Mouse (Mus musculus): ENCODE results near the gene Fndc3b. TPM values are rescaled to one million over a fixed set of nuclear protein-coding genes. Genes with fewer than 3 reads are reported as not detected.

The Fndc3b gene
- polyA plus RNA-seq, 1 experiment from 2014 or later = 8.2 TPM

DNA sequence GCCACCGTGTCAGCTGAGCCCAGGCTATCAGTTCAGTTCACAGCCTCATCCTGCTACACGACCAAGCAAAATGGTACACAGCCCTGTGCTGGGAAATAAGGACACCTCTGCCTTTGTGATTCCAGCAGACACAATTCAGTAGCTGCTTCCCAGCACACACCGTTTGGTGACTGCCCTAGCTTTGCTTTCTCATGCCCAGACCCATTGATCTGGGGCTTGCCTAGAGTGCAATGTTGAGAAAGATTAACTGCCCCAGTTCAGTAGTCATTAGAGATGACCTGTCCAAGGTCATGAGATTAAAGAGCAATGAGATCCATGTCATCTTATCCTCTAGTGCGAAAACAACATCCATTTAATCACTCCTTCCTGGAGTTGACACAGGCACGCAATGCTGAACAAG, 47.9 kb downstream of the Fndc3b start:
- no peak overlapping the region for H3K27ac ChIP-seq (ENCODE audit: low read length)
- H3K36me3 ChIP-seq (ENCODE audit: control insufficient read depth, insufficient read depth, low read length) = no peaks in the 10 kb centered on the region
- no peak overlapping the region for H3K9ac ChIP-seq (ENCODE audit: low read depth, low read length)
- no peaks in the 10 kb centered on the region for H3K27me3 ChIP-seq (ENCODE audit: control insufficient read depth, insufficient read depth, low read depth, low read length)
- H3K9me3 ChIP-seq (replicated peaks; ENCODE audit: control insufficient read depth, low read length, poor library complexity, severe bottlenecking) = no peaks in the 10 kb centered on the region
- no peak overlapping the region for H3K4me3 ChIP-seq (ENCODE audit: low read depth, low read length)
- no peak for ATAC-seq
- no peak overlapping the region for H3K4me2 ChIP-seq (ENCODE audit: low read length)
- whole genome bisulfite sequencing = 68% methylated on average over 5 of the region's 5 CpGs
- H3K4me1 ChIP-seq (ENCODE audit: control insufficient read depth, insufficient read depth, low read length) = peaks cover 3% of the 10 kb centered on the region; the same call in 1 of the 2 replicates

GRCm38 (mm10) chr3:27658198-27658763, 52.8 kb downstream of the Fndc3b start:
- no peak overlapping the region for H3K4me2 ChIP-seq (ENCODE audit: low read length)
- H3K36me3 ChIP-seq (ENCODE audit: control insufficient read depth, insufficient read depth, low read length) = no peaks in the 10 kb centered on the region
- H3K4me1 ChIP-seq (ENCODE audit: control insufficient read depth, insufficient read depth, low read length) = peaks cover 3% of the 10 kb centered on the region; the same call in 1 of the 2 replicates
- H3K9ac ChIP-seq (ENCODE audit: low read depth, low read length) = no peak overlapping the region
- H3K9me3 ChIP-seq (replicated peaks; ENCODE audit: control insufficient read depth, low read length, poor library complexity, severe bottlenecking) = no peaks in the 10 kb centered on the region
- H3K27me3 ChIP-seq (ENCODE audit: control insufficient read depth, insufficient read depth, low read depth, low read length) = no peaks in the 10 kb centered on the region
- 77% methylated on average over 4 of the region's 4 CpGs for WGBS
- no peak overlapping the region for H3K4me3 ChIP-seq (ENCODE audit: low read depth, low read length)
- ATAC-seq = no peak
- no peak overlapping the region for H3K27ac ChIP-seq (ENCODE audit: low read length)

DNA sequence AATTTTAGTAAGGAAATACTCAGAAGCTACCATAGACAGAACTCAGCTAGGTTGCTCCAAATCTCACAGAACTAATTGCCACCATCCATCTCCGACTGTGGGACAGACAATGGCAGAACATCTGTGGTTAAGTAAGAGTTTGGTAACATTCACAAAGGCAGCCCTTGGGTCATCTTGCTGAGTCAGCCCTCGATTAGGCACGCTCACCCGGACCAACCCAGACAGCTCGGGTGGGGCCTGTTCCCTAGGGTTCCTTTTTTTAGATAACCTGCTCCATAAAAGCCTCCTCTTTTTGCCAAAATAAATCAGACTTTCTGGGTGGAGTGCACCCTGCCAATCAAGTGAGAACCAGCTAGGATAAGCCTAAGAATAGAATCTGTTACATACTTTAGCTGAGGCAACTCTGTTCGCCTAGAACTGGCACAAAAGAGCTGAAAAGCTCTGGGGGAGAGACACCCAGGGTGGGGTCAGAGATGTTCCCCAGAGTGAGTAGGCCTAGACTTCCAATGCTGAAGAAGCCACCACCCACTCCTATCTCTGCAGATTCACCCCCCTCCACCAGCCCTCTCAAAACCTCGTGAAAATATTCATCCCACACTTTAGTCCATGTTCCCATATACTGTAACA, 54.2 kb downstream of the Fndc3b start:
- no peaks in the 10 kb centered on the region for H3K36me3 ChIP-seq (ENCODE audit: control insufficient read depth, insufficient read depth, low read length)
- ATAC-seq = no peak
- no peak overlapping the region for H3K4me2 ChIP-seq (ENCODE audit: low read length)
- H3K27ac ChIP-seq (ENCODE audit: low read length) = no peak overlapping the region
- no peak overlapping the region for H3K4me3 ChIP-seq (ENCODE audit: low read depth, low read length)
- H3K4me1 ChIP-seq (ENCODE audit: control insufficient read depth, insufficient read depth, low read length) = peaks cover 3% of the 10 kb centered on the region; the same call in 1 of the 2 replicates
- no peaks in the 10 kb centered on the region for H3K9me3 ChIP-seq (replicated peaks; ENCODE audit: control insufficient read depth, low read length, poor library complexity, severe bottlenecking)
- no peaks in the 10 kb centered on the region for H3K27me3 ChIP-seq (ENCODE audit: control insufficient read depth, insufficient read depth, low read depth, low read length)
- 60% methylated on average over 7 of the region's 7 CpGs for WGBS
- no peak overlapping the region for H3K9ac ChIP-seq (ENCODE audit: low read depth, low read length)

DNA sequence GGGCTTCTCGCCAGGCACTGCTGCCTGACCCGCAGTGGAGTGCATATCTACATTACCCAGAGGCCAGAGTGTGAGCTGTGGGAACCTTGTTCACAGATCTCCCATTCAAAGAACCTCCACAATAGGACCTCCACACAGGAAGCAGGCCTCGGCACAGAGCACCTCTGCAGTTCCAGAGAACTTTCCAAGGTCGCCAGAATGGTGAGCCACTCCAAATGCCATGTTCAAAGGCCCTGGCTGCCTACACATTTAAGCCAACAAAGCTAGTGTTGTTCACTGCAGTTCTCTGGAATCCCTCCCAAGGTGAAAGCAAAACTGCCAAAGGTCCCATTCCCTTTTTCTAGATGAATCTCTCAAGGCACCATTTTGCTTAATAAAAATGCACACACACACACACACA, 55.4 kb downstream of the Fndc3b start:
- ATAC-seq = no peak
- Histone ChIP-seq H3K4me2 (ENCODE audit: low read length) (no peak overlapping the region), H3K27me3 (ENCODE audit: control insufficient read depth, insufficient read depth, low read depth, low read length) (no peaks in the 10 kb centered on the region), H3K27ac (ENCODE audit: low read length) (no peak overlapping the region), H3K9ac (ENCODE audit: low read depth, low read length) (no peak overlapping the region), H3K9me3 (replicated peaks; ENCODE audit: control insufficient read depth, low read length, poor library complexity, severe bottlenecking) (no peaks in the 10 kb centered on the region), H3K4me3 (ENCODE audit: low read depth, low read length) (no peak overlapping the region), H3K36me3 (ENCODE audit: control insufficient read depth, insufficient read depth, low read length) (no peaks in the 10 kb centered on the region), H3K4me1 (ENCODE audit: control insufficient read depth, insufficient read depth, low read length) (peaks cover 7% of the 10 kb centered on the region; the same call in 1 of the 2 replicates)
- 67% methylated on average over 4 of the region's 4 CpGs for WGBS

DNA sequence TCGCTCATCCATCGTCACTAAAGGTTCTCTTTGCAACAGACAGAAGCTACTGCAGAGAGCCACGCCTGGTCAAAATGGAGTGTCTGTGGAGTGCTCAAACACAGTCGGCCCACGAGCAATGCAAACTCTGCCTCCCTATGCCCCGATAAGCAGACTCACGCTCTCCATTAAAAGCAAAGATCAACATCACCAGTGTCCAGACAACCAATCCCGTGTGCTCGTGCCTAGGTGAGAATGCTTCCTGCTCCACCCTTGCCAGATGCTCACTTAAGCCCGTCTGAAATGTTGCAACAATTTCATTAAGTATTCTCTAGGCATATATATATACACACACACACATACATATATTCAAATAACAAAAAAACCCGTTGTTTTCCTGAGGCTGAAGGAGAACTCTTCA, 56.1 kb downstream of the Fndc3b start:
- Histone ChIP-seq H3K4me2 (ENCODE audit: low read length) (no peak overlapping the region), H3K4me3 (ENCODE audit: low read depth, low read length) (no peak overlapping the region), H3K27me3 (ENCODE audit: control insufficient read depth, insufficient read depth, low read depth, low read length) (no peaks in the 10 kb centered on the region), H3K27ac (ENCODE audit: low read length) (no peak overlapping the region), H3K9me3 (replicated peaks; ENCODE audit: control insufficient read depth, low read length, poor library complexity, severe bottlenecking) (no peaks in the 10 kb centered on the region), H3K9ac (ENCODE audit: low read depth, low read length) (no peak overlapping the region), H3K36me3 (ENCODE audit: control insufficient read depth, insufficient read depth, low read length) (no peaks in the 10 kb centered on the region), H3K4me1 (ENCODE audit: control insufficient read depth, insufficient read depth, low read length) (peaks cover 7% of the 10 kb centered on the region; the same call in 1 of the 2 replicates)
- no peak for ATAC-seq
- WGBS = 89% methylated on average over 11 of the region's 11 CpGs

DNA sequence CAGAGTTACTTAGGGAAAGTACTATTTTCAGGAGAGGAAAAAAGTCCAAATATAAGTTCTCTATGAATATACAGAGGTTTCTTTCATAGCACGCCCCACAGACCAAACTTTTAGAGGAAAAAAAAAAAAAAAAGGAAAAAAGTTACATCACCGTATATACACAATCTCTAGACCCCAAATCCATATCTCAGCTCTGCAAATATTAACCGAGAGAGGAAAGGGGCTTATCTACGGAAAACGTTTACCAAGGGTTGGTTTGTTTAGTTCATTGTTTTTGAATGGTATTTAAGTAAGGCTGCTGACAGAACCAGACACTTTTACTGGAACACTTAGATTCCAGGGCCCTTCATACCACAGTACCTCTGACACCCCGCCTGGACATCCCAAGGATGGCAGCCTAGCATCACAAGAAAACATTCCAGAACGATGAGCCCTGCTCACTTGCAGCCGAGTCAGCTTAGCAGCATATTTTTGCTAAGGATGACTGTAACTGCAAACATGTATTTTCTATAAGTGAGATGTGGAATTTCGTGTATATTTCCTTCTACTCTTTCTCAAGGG, 58.6 kb downstream of the Fndc3b start:
- Histone ChIP-seq H3K4me2 (ENCODE audit: low read length) (no peak overlapping the region), H3K36me3 (ENCODE audit: control insufficient read depth, insufficient read depth, low read length) (no peaks in the 10 kb centered on the region), H3K9ac (ENCODE audit: low read depth, low read length) (no peak overlapping the region), H3K4me3 (ENCODE audit: low read depth, low read length) (no peak overlapping the region), H3K4me1 (ENCODE audit: control insufficient read depth, insufficient read depth, low read length) (peaks cover 4% of the 10 kb centered on the region), H3K9me3 (replicated peaks; ENCODE audit: control insufficient read depth, low read length, poor library complexity, severe bottlenecking) (no peaks in the 10 kb centered on the region), H3K27ac (ENCODE audit: low read length) (no peak overlapping the region), H3K27me3 (ENCODE audit: control insufficient read depth, insufficient read depth, low read depth, low read length) (no peaks in the 10 kb centered on the region)
- ATAC-seq = no peak
- WGBS = 83% methylated on average over 9 of the region's 9 CpGs

DNA sequence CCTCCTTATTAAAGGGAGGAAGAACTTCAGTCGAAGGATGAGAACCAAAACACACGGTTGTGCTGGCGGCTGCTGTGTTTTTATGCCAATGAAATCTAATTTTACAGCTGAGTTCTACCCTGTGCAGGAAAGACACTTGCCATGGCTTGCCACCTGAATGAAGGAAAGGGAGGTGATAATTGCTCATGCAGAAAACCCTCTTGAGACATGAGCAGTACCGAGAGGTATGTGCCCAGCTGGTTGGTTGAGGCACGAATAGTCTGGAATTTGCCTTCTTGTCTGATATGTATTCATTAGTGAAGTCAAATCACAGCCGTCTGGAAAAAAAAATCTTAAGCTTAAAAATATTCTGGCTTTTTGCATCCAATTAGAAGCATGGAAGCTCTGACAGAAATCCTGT, 59.4 kb downstream of the Fndc3b start:
- H3K9me3 ChIP-seq (replicated peaks; ENCODE audit: control insufficient read depth, low read length, poor library complexity, severe bottlenecking) = no peaks in the 10 kb centered on the region
- no peak overlapping the region for H3K4me2 ChIP-seq (ENCODE audit: low read length)
- H3K27ac ChIP-seq (ENCODE audit: low read length) = no peak overlapping the region
- WGBS = 49% methylated on average over 6 of the region's 6 CpGs
- no peaks in the 10 kb centered on the region for H3K36me3 ChIP-seq (ENCODE audit: control insufficient read depth, insufficient read depth, low read length)
- ATAC-seq = no peak
- H3K9ac ChIP-seq (ENCODE audit: low read depth, low read length) = 0 out of 2 replicates have a peak overlapping the region, but pooled peaks have one; percentile 20
- peaks cover 4% of the 10 kb centered on the region for H3K4me1 ChIP-seq (ENCODE audit: control insufficient read depth, insufficient read depth, low read length)
- H3K4me3 ChIP-seq (ENCODE audit: low read depth, low read length) = no peak overlapping the region
- no peaks in the 10 kb centered on the region for H3K27me3 ChIP-seq (ENCODE audit: control insufficient read depth, insufficient read depth, low read depth, low read length)

DNA sequence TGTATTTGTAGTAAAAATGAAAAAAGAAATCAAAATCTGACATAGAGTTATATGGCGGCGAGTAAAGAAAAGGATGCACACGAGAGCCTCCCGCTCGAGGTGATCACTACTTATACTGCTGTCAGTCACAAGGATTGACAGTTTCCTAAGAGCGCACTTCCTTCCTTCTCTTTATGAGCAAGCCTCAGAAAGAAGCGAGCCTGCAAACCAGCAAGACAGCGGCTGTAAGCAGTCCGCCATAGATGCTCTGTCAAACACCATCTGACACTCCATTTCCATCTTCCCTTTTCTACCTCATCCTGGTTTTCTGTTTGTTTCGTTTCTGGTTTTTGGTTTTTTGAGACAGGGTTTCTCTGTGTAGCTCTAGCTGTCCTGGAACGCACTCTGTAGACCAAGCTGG, 61.0 kb downstream of the Fndc3b start:
- WGBS = 90% methylated on average over 11 of the region's 11 CpGs

GRCm38 (mm10) chr3:27649316-27649715, 61.8 kb downstream of the Fndc3b start:
- no peak overlapping the region for H3K27ac ChIP-seq (ENCODE audit: low read length)
- H3K36me3 ChIP-seq (ENCODE audit: control insufficient read depth, insufficient read depth, low read length) = no peaks in the 10 kb centered on the region
- no peak overlapping the region for H3K4me2 ChIP-seq (ENCODE audit: low read length)
- H3K9me3 ChIP-seq (replicated peaks; ENCODE audit: control insufficient read depth, low read length, poor library complexity, severe bottlenecking) = no peaks in the 10 kb centered on the region
- peaks cover 4% of the 10 kb centered on the region for H3K4me1 ChIP-seq (ENCODE audit: control insufficient read depth, insufficient read depth, low read length)
- H3K27me3 ChIP-seq (ENCODE audit: control insufficient read depth, insufficient read depth, low read depth, low read length) = no peaks in the 10 kb centered on the region
- ATAC-seq = no peak
- 48% methylated on average over 1 of the region's 1 CpGs for WGBS
- no peak overlapping the region for H3K9ac ChIP-seq (ENCODE audit: low read depth, low read length)
- no peak overlapping the region for H3K4me3 ChIP-seq (ENCODE audit: low read depth, low read length)

More for the DNA sequence above, 61.0 kb downstream of the Fndc3b start:
- Histone ChIP-seq H3K4me3 (ENCODE audit: low read depth, low read length) (no peak overlapping the region), H3K9ac (ENCODE audit: low read depth, low read length) (no peak overlapping the region), H3K27me3 (ENCODE audit: control insufficient read depth, insufficient read depth, low read depth, low read length) (no peaks in the 10 kb centered on the region), H3K4me2 (ENCODE audit: low read length) (no peak overlapping the region), H3K27ac (ENCODE audit: low read length) (no peak overlapping the region), H3K4me1 (ENCODE audit: control insufficient read depth, insufficient read depth, low read length) (peaks cover 4% of the 10 kb centered on the region), H3K36me3 (ENCODE audit: control insufficient read depth, insufficient read depth, low read length) (no peaks in the 10 kb centered on the region), H3K9me3 (replicated peaks; ENCODE audit: control insufficient read depth, low read length, poor library complexity, severe bottlenecking) (no peaks in the 10 kb centered on the region)
- no peak for ATAC-seq
